Mouse (Mus musculus) ovary, postnatal 14 days (tissue): ENCODE results near the gene Sass6.
"Not testable (repeated sequence)": the region's sequence is repeated elsewhere in the genome, so short reads cannot be mapped to it uniquely, and the experiment has no call there.

ENCODE experiments used
- DNase-seq: peaks from one replicate; pipeline ENCODE4 v3.0.0; 2022; ENCODE audit warnings: low spot score

Gene Sass6

DNA sequence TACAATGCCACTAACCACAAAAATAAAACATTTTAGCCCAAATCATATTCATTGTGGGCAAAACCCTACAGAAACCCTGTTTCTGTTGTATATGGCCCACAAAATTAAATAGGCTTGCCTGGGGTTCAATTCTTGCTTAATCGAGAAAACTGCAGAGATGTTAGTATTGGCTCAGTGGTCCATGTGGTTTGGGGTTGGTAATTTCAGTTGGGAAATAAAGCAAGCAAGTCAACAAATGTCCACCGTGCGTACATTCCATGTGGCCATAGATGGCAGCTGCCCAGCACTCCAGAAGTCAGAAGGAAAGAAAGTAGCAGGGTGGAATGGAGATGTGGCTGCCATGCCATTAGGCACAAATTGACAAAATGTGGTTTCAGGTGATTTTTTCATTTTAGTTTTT lies 38.2 kb downstream of the Sass6 start:
- no peak for DNase-seq

DNA sequence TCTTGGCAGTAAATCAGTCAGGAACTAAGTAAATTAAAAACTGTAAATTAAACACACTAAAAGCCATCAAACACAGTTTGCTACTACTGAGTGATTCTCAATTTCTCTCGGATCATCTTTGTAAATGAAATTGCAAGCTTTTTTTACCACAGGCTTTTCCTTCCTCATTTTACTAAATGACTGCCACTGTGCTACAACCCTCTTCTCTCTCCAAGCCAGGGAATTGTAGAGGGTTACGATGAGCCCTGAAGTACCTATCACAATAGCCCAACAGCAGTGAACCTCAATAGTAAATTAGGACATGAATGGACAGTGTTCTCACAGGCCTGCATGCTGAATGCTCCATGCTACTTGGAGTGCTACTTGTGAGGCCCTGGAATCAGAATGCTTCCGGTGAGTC lies 39.3 kb downstream of the Sass6 start:
- DNase-seq: no peak

DNA sequence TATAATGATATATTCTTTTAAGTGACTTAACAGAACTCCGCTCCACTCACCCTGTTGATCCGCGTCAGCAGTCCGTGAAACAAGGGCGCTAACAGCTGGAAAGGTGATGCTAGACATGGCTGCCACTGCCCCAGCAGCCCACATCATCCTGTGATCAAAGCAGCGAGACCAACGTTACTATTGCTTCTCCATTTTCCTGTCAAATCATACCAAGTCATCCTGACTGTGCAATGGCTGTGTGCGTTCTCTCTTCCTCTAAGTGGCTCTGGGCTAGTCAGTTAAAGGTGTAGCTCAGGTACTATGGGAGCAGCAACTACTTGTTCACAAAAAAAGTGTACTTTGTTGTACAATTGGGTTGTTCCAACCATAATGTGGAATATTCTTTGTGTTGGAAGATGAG lies 40.1 kb downstream of the Sass6 start:
- DNase-seq: no peak

DNA sequence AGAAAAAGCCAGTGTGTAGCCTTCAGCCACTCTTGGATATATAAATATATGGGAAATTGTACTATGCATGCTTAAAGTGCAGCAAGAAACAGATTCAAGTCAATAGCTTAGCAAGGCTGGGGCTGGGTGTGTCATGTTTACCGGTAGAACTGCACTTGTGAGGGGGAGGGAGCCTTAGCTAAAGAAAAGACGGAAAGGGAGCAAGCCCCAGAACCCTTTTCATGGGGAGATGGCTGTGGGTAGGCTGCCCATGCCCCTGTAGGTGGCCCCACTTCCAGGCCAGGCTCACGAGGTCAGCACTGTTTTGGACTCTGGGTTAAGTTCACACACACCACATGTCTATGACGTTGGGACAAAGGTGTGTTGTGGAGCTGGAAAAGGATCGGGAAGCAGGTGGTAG lies 41.0 kb downstream of the Sass6 start:
- no peak for DNase-seq

DNA sequence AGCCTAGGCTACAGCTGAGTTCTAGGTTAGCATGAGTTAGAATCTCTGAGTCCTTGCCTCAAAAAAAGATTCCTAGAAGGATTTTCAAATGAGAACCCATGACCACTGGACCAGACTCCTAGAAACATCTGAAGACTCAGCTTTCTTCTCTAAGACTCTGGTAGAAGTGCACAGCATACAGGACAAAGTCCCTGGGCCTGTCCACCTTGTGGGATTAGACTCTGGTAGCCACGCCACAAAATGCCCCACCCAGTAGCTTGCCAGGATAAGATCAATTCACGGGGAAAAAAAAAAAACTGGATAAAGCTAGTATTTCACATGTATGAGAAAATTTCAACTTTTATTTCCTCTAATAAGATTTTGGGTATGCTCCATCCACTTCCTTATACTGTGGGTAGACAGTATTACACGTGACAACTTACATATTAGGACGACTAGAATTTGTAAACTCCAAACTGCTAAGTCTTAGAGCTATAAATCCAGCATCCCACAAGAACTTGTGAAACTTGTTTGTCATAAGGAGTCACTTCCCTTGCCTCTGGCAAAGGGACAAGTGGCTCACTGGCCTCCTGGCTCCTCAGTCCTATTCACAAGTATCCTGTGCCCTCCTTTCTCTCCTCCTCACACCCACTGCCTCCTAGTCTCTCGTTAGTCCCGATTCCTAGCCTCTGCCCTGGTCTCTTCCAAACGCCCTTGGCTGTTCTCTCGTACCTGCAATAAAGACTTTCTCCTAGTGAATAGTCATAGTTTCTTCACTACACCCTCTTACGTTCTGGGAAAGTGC lies 43.1 kb downstream of the Sass6 start:
- no peak for DNase-seq

DNA sequence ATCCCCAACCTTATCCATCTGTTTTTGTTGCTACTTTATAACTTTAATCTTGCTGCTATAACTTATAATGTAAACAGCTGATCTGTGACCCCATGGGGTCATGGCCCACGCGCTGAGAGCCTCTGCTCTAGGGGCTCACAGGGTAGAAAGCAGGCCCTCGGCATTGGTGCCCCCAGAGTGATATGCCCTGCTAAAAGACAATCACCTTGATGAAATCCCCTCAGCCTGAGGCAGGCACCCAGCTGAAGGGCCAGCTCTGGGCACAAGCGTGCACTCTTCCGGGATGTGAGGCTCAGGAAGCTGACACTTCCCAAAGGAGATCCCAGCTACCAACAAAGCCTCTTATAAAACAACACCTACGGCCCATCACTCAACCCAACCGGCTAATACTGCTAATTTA lies 43.8 kb downstream of the Sass6 start:
- DNase-seq: no peak

DNA sequence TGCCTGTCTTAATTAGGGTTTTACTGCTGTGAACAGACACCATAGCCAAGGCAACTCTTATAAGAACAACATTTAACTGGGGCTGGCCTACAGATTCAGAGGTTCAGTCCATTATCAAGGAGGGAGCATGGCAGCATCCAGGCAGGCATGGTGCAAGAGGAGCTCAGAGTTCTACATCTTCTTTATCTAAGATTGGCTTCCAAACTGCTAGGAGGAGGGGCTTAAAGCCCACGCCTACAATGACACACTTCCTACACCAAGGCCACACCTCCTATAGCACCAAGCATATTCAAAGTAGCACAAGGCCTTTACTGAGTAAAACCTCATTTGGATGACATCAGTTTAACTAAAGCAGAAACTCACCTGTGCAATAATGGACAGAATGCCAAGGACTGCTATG lies 45.2 kb downstream of the Sass6 start:
- DNase-seq: no peak

DNA sequence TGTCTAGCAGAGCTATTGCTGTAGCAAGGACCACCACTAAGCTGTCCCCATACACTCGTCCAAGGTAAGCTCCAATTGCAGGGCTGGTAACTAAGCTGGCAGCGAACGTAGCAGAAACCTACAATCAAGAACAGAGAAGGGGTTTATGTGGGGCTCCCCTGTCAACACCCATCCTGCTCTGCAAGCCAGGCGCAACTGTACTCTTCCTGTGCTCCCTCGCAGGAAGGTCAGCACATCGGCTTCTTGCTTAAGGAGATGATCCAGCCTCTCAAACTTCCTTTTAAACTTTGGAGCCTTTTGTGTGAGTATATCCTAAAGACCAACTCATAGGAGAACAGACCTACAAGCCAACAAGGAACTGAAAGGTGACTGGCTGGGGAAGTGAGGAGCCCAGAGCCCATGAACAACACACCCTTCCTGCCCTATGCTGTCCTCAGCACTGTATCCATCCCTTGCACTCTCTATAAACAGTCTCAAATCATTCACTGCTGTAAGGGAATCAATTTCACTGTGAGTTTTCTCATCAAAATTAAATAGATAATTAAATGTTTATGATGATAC lies 47.1 kb downstream of the Sass6 start:
- no peak for DNase-seq

DNA sequence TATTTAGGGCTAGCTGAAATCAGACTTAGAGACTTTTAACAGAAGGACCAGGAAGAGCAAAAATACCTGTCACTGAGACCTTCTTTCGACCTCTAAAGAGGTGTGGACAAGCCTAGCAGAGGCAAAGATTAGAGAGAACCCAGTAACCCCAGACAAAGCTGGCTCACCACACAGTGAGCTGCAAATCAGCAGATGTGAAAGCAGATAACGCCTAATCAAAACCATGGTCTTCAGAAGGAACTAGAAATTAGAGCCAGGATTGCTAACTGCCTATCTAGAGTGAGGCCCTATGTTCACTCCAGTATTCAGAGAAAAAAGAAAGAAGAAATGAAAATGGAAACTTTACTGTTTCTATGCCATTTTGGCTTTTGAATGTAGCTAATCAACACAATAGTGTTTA lies 47.6 kb downstream of the Sass6 start:
- DNase-seq: no peak

DNA sequence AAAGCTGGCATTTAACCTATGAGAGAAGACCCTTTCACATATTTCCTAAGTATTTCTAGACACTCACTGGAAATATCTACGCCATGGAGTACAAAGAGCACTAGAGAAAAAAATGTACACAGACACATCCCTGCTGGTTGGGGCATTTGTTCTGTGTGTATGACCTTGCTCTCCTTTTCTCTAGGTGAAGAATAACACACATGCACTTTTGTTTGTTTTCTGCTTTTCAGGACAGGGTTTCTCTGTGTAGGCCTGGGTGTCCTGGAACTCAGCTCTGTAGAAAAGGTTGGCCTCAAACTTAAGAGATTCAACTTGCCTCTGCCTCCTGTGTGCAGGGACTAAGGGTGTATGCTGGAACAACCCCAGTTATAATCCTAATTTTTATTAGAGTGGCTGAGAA lies 51.6 kb downstream of the Sass6 start:
- no peak for DNase-seq

DNA sequence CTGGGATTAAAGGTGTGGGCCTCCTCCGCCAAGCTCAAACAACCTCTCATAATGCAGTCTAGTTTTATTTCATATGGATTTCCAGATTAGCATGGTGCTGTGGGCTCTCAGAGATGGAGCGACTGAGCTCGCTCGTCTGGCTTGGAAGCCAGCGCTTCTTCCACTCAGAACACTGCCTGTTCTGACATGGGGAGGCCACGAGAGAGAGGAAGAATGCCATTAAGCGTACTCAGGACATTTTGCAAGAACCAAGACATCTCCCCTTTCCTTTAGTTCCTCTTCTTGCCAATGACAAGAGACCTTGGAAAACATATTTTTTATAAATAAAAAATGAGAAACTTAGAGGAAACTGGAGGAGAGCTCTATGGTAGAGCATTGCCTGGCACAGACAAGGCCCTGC lies 54.0 kb downstream of the Sass6 start:
- no peak for DNase-seq

DNA sequence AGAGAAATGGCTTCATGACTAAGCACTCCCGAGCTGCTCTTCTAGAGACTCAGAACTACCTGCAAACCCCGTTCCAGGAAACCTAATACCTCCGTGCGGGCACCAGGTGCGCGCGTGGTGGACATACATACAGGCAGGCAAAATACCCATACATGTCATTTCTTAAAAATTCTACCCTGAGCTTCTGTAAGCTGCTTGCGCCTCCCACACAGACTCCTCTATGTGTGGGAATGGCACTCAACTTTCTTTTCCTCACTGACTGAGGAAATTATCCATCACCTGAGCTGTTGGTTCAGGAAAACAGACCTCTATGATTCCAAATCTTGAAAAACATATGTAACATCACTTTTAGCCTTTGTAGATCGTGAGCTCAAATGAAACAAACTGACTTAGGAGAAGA lies 55.9 kb downstream of the Sass6 start:
- DNase-seq: no peak

DNA sequence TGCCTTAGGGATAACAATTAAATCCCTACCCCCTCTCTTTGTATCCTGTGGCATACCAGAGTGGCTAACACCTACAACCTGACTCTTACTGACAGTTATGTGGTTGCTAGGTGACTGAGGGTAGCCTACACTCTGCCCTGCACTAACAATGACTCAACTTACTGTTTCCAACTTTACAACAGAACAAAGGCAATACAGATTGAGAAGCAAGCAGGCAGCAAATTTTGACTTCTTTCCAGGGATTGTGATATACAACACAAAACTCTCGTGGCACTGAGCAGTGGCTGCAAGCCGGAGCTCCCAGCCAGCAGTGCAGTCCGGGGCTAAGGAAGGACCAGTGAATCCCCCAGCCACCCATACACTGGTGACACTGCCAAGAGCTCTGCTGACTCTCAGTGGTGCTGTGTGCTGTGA lies 57.3 kb downstream of the Sass6 start:
- DNase-seq: no peak

DNA sequence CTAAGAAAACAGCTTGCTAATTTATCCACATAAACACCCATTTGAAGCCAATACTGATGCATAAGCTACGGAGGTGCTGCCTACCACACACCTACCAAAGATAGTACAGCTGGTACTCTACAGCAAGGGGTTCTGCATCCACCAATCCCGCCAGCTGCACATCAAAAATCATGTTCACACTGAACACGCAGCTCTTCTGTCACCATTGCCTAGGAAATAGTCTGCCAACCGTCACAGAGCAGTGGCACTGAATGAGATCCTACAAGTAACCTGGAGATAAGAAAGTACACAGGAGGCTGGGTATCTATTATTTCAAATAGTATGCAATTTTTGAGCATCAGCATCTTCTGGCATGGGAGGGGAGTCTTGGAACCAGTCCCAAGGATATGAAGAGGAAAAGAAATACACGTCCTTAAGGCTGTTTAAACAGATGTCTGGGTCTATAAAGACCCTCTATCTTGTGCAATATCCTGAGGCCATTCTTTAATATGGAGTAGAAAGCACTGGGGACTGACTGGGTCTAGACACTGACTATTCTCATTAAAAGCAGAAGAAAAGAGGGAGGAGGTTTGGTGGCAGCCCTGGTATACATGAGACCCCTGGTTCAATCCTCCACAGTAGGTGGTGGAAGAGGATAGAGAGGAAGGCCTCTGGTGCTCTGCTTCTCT lies 58.6 kb downstream of the Sass6 start:
- no peak for DNase-seq

DNA sequence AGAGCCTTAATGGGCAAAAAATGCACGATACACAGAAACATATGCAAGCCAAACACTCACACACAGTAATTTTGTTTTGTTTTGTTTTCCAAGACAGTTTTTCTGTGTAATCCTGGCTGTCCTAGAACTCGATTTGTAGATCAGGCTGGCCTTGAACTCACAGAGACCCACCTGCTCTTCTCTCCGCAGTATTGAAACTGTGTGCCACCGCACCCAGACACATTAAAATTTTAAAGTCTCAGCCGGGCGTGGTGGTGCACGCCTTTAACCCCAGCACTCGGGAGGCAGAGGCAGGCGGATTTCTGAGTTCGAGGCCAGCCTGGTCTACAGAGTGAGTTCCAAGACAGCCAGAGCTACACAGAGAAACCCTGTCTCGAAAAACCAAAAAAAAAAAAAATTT lies 59.3 kb downstream of the Sass6 start:
- DNase-seq: not testable (repeated sequence)

DNA sequence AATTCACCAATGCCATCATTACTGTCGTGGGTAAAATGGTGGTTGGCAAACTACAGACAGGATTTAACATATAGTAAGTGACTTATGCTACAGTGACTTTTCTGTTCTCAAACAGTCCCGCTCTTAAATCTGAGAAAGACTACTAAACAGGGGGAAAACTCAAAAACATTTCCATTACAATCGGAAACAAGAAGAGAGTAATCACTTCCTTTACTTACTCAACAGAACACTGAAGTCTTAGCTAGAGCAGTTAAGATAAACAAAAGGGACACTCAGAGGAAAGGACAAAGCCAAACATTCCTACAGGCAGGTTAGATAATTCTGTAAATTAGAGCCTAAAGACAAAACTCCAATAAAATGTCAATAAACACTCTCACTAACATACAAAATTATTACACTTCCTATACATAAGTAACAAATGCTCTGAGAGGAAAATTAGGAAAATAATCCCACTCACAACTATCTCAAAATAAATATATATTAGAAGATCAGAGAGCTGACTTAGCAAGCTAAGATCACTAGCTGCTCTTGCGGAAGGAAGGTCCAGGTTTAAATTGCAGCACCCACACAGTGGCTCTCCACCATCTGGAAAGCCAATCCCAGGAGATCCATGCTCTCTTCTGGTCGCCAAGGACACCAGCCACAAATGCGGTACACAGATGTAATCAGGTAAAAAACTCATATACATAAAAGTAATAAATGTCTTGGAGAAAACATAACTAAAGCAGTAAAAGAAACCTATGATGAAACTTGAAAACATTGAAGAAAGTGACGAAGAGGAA lies 61.6 kb downstream of the Sass6 start:
- DNase-seq: no peak

DNA sequence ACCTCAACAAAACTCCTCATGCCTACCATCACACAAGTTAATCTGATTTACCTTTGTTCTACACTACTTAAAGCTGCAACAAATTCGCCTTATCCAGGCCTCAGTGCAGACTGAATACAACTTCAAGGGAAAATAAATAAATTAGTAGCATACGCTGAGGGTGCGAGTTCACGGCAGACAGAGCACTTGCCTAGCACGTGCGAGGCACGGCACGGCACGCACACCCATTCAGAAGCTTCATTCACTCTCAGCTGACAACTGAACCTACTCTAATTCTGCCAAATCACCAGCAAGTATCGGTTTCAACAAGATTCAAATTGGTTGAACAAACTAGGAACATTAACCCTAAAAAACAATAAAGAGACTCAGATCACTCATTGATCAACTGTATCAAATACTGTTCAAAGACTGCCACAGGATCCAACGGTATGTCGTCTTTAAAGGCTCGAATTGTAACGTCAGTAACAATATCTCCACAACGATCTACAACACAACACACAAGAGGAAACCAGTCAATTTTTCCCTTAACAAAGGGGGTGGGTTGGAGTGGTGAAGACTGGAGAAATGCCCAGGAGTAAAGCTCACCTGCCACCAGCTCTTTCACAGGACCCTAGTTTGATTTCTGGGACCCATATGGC lies 64.3 kb downstream of the Sass6 start:
- DNase-seq: no peak

DNA sequence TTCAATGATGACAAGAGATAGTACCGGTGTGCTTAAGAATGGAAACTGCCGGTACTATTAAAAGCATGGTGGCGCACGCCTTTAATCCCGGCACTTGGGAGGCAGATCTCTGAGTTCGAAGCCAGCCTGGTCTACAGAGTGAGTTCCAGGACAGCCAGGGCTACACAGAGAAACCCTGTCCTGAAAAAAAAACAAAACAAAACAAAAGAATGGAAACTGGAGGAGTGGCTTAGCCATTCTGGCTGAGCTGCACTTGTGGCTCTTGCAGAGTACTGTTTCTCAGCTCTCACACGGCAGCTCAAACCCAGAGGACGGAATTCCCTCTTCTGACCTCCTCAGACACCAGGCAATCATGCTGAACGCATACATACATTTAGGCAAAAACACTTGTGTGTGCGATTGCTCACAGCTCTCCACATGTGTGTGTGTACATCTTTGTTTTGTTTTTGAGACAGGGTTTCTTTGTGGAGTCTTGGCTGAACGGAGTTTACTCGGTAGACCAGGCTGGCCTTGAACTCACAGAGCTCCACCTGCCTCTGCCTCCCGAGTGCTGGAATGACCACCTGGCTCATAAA lies 65.2 kb downstream of the Sass6 start:
- DNase-seq: no peak

DNA sequence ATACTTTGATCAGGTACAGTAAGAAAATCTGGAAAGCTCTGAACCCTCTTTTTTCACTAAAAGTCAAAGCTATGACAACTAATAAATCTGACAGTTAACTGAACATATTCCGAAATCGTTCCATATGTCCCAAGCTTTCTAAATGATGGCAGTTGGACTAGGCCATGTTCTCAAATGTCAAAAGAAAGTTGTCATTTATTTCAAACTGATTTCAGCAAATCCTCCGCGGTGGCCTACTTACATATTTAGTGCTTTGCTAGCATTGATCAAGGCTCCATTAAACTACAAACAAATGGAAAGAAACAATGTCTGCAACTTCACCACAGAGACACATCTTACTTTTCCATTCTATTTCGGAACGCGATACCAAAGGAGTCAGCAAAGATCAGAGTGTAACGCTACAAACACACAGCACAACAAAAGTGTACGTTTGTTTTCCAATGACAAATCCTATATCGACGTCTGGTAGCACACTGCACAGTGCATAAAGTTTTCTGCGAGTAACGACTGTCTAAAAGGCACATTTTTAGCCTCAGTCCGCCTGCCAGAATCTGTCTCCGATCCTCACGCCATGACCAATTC lies 66.6 kb downstream of the Sass6 start:
- no peak for DNase-seq

DNA sequence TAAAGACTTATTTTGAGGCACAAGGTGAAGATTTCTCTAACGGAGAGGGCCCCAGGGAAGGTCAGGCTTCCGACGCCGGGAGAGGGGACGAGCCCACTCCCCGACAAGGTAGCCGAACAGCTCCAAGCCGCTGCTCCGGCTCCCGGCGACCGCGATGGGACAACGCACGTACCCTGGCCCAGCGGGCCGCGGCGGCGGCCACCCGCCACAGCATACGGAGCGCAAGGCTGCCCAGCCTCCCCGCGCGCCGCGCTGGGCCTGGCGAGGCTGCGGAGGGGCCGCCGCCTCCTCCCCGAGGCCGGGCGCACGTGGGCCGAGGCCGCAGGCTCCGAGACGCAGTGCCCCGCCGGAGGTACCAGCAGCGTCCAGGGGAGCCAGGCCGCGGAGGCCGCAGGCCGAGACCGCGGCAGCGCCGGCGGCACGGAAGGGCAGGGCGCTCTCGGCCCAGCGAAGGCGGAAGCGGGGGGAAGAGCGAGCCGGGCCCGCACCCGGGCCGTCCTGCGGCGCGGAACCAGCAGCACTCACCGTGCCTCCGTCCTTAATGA lies 67.2 kb downstream of the Sass6 start:
- DNase-seq: peak; percentile 26

DNA sequence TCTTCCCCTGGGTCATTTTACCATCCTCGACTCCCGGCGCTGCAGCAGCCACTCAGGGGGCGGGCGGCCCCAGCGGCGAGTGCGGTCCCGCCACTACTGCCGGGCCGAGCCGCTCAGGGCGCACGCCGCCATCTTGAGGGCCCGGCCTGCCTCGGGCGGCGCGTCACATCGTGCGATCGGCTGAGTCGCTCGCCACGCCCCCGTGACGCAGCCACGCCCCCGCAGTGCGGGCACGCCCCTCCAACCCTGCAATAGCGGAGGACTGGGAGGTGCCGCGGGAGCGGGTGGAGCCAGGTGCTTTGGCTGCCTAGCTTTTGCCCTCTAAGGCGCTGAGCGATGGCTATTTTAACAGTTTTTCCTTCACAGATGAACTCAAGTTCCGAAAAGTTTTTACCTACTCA lies 67.7 kb downstream of the Sass6 start, which contains the start of gene Mfsd14a:
Gene Mfsd14a, minus strand, starts transcription at position 215 of the 401 bp plus-strand sequence.
- peak; percentile 99 for DNase-seq
